Mouse (Mus musculus) MEL (cell line): ENCODE data around the gene Rps10. TPM values are rescaled to one million over a fixed set of nuclear protein-coding genes. Genes with fewer than 3 reads are reported as not detected.

Source experiments
- DNase-seq: peaks from one replicate; pipeline ENCODE4 v3.0.0; 2011; ENCODE audit warnings: low read depth, low spot score
- H3K27ac ChIP-seq: 2 replicates; pipeline ENCODE4 v1.5.1; 2012; ENCODE audit warnings: low read depth, mild to moderate bottlenecking, control low read depth, low read length, moderate library complexity; ENCODE audit not compliant: control insufficient read depth
- H3K27me3 ChIP-seq, 2 experiments: fragments of 150-350 bp in 1 of 2; sonication (generic) in 1 of 2; 2 replicates each; pipeline ENCODE4 v1.6.1; 2012; ENCODE audit warnings: low read length in 2 of 2, mild to moderate bottlenecking in 2 of 2, improper control_type of control experiment in 1 of 2, moderate library complexity in 1 of 2; ENCODE audit not compliant: insufficient read depth in 2 of 2, control insufficient read depth in 1 of 2
- H3K36me3 ChIP-seq, 2 experiments: 2 replicates each; pipeline ENCODE4 v1.6.1; 2012 to 2014; ENCODE audit warnings: low read length in 2 of 2, improper control_type of control experiment in 1 of 2, inconsistent platforms in 1 of 2, mild to moderate bottlenecking in 1 of 2; ENCODE audit not compliant: insufficient read depth in 2 of 2, control insufficient read depth in 1 of 2
- H3K4me1 ChIP-seq, 2 experiments: fragments of 150-350 bp in 1 of 2; sonication (generic) in 1 of 2; 2 replicates each; pipeline ENCODE4 v1.6.1; 2012; ENCODE audit warnings: low read length in 2 of 2, improper control_type of control experiment in 1 of 2, mild to moderate bottlenecking in 1 of 2; ENCODE audit not compliant: insufficient read depth in 2 of 2, control insufficient read depth in 1 of 2
- H3K4me3 ChIP-seq, 2 experiments: fragments of 150-350 bp in 1 of 2; sonication (generic) in 1 of 2; 2 replicates each; pipeline ENCODE4 v1.5.1; 2012; ENCODE audit warnings: low read depth in 2 of 2, low read length in 2 of 2, mild to moderate bottlenecking in 2 of 2, moderate library complexity in 2 of 2, control low read depth in 1 of 2, improper control_type of control experiment in 1 of 2; ENCODE audit not compliant: control insufficient read depth in 1 of 2, insufficient read depth in 1 of 2
- H3K79me2 ChIP-seq: 2 replicates; pipeline ENCODE4 v1.6.1; 2012; ENCODE audit warnings: mild to moderate bottlenecking, low read length, moderate library complexity; ENCODE audit not compliant: control insufficient read depth, poor library complexity, insufficient read depth
- H3K9ac ChIP-seq: 2 replicates; pipeline ENCODE4 v1.6.1; 2012; ENCODE audit warnings: low read depth, mild to moderate bottlenecking, control low read depth, low read length, moderate library complexity; ENCODE audit not compliant: control insufficient read depth, poor library complexity, severe bottlenecking
- H3K9me3 ChIP-seq: fragments of 150-350 bp; sonication (generic); replicated peaks from 2 replicates; pipeline ENCODE4 v1.6.1; 2012; ENCODE audit warnings: mild to moderate bottlenecking, low read length, improper control_type of control experiment, moderate library complexity; ENCODE audit not compliant: insufficient read depth
- CHD2 ChIP-seq: IDR thresholded peaks from 2 replicates; pipeline ENCODE4 v1.6.1; 2011; ENCODE audit warnings: low read length, improper control_type of control experiment
- CTCF ChIP-seq, 3 experiments: IDR thresholded peaks in 2 of 3; conservative IDR thresholded peaks in 1 of 3; 2 replicates each; pipeline ENCODE4 v1.5.1; 2011 to 2012; ENCODE audit warnings: low read length in 3 of 3, low read depth in 2 of 3, mild to moderate bottlenecking in 2 of 3, improper control_type of control experiment in 1 of 3, inconsistent platforms in 1 of 3, mixed read lengths in 1 of 3, moderate library complexity in 1 of 3; ENCODE audit not compliant: control insufficient read depth in 1 of 3, insufficient read depth in 1 of 3, poor library complexity in 1 of 3, severe bottlenecking in 1 of 3
- E2F4 ChIP-seq: IDR thresholded peaks from 2 replicates; pipeline ENCODE4 v1.6.1; 2011; ENCODE audit warnings: low read depth, low read length, improper control_type of control experiment, borderline replicate concordance
- EP300 ChIP-seq, 2 experiments: IDR thresholded peaks; 2 replicates each; pipeline ENCODE4 v1.6.1; 2011; ENCODE audit warnings: improper control_type of control experiment in 2 of 2, low read length in 2 of 2, low read depth in 1 of 2, mild to moderate bottlenecking in 1 of 2
- ETS1 ChIP-seq: IDR thresholded peaks from 2 replicates; pipeline ENCODE4 v1.6.1; 2012; ENCODE audit warnings: low read depth, mild to moderate bottlenecking, inconsistent platforms, low read length, improper control_type of control experiment, moderate library complexity
- GABPA ChIP-seq: IDR thresholded peaks from 2 replicates; pipeline ENCODE4 v1.6.1; 2012; ENCODE audit warnings: low read depth, mild to moderate bottlenecking, inconsistent platforms, low read length, improper control_type of control experiment, moderate library complexity
- GATA1 ChIP-seq: IDR thresholded peaks from 2 replicates; pipeline ENCODE4 v1.6.1; 2011; ENCODE audit warnings: low read depth, low read length, improper control_type of control experiment
- HCFC1 ChIP-seq: IDR thresholded peaks from 2 replicates; pipeline ENCODE4 v1.6.1; 2012; ENCODE audit warnings: low read depth, mild to moderate bottlenecking, inconsistent platforms, low read length, improper control_type of control experiment, moderate library complexity
- JUND ChIP-seq: IDR thresholded peaks from 2 replicates; pipeline ENCODE4 v1.6.1; 2011; ENCODE audit warnings: low read depth, mild to moderate bottlenecking, improper control_type of control experiment, low read length
- KAT2A ChIP-seq: conservative IDR thresholded peaks from 2 replicates; pipeline ENCODE4 v1.6.1; 2012; ENCODE audit warnings: low read depth, low read length, improper control_type of control experiment, inconsistent platforms
- MAZ ChIP-seq: IDR thresholded peaks from 2 replicates; pipeline ENCODE4 v1.6.1; 2012; ENCODE audit warnings: low read depth, mild to moderate bottlenecking, inconsistent platforms, low read length, improper control_type of control experiment
- MXI1 ChIP-seq: IDR thresholded peaks from 2 replicates; pipeline ENCODE4 v1.6.1; 2011; ENCODE audit warnings: mild to moderate bottlenecking, low read depth, low read length, improper control_type of control experiment
- MYB ChIP-seq: IDR thresholded peaks from 2 replicates; pipeline ENCODE4 v1.6.1; 2011; ENCODE audit warnings: mild to moderate bottlenecking, low read depth, low read length, improper control_type of control experiment
- NELFE ChIP-seq: IDR thresholded peaks from 2 replicates; pipeline ENCODE4 v1.6.1; 2011; ENCODE audit warnings: low read depth, low read length, improper control_type of control experiment
- NRF1 ChIP-seq: IDR thresholded peaks from 2 replicates; pipeline ENCODE4 v1.6.1; 2014; ENCODE audit warnings: low read depth, mild to moderate bottlenecking, inconsistent platforms, low read length, improper control_type of control experiment, moderate library complexity; ENCODE audit not compliant: poor library complexity, insufficient read depth, severe bottlenecking
- POLR2AphosphoS2 ChIP-seq: IDR thresholded peaks from 2 replicates; pipeline ENCODE4 v1.6.1; 2011; ENCODE audit warnings: low read length, improper control_type of control experiment
- RAD21 ChIP-seq: IDR thresholded peaks from 2 replicates; pipeline ENCODE4 v1.6.1; 2011; ENCODE audit warnings: mild to moderate bottlenecking, low read depth, low read length, improper control_type of control experiment
- SIN3A ChIP-seq: IDR thresholded peaks from 2 replicates; pipeline ENCODE4 v1.6.1; 2012; ENCODE audit warnings: low read length, improper control_type of control experiment, inconsistent platforms
- SMC3 ChIP-seq: IDR thresholded peaks from 2 replicates; pipeline ENCODE4 v1.6.1; 2011; ENCODE audit warnings: low read depth, low read length, improper control_type of control experiment
- TAL1 ChIP-seq: IDR thresholded peaks from 2 replicates; pipeline ENCODE4 v1.6.1; 2012; ENCODE audit warnings: mild to moderate bottlenecking, inconsistent platforms, low read length, moderate library complexity, mixed read lengths
- TBP ChIP-seq: IDR thresholded peaks from 2 replicates; pipeline ENCODE4 v1.8.0; 2011; ENCODE audit warnings: low read depth, low read length, improper control_type of control experiment
- TCF12 ChIP-seq: IDR thresholded peaks from 2 replicates; pipeline ENCODE4 v1.6.1; 2014; ENCODE audit warnings: low read depth, mild to moderate bottlenecking, inconsistent platforms, low read length, improper control_type of control experiment, moderate library complexity
- USF1 ChIP-seq: IDR thresholded peaks from 2 replicates; pipeline ENCODE4 v1.6.1; 2014; ENCODE audit warnings: low read depth, mild to moderate bottlenecking, inconsistent platforms, low read length, improper control_type of control experiment, moderate library complexity
- USF2 ChIP-seq, 2 experiments: IDR thresholded peaks; 2 replicates each; pipeline ENCODE4 v1.6.1; 2011 to 2012; ENCODE audit warnings: improper control_type of control experiment in 2 of 2, low read length in 2 of 2, borderline replicate concordance in 1 of 2, inconsistent platforms in 1 of 2, low read depth in 1 of 2, mild to moderate bottlenecking in 1 of 2; ENCODE audit not compliant: insufficient read depth in 1 of 2
- ZC3H11A ChIP-seq: IDR thresholded peaks from 2 replicates; pipeline ENCODE4 v1.6.1; 2012; ENCODE audit warnings: low read depth, mild to moderate bottlenecking, inconsistent platforms, low read length, improper control_type of control experiment
- ZKSCAN1 ChIP-seq: IDR thresholded peaks from 2 replicates; pipeline ENCODE4 v1.6.1; 2012; ENCODE audit warnings: low read depth, mild to moderate bottlenecking, inconsistent platforms, low read length, improper control_type of control experiment, moderate library complexity
- ZMIZ1 ChIP-seq: IDR thresholded peaks from 2 replicates; pipeline ENCODE4 v1.6.1; 2012; ENCODE audit warnings: low read depth, mild to moderate bottlenecking, inconsistent platforms, low read length, improper control_type of control experiment, moderate library complexity
- ZNF384 ChIP-seq: IDR thresholded peaks from 2 replicates; pipeline ENCODE4 v1.6.1; 2012; ENCODE audit warnings: low read depth, mild to moderate bottlenecking, inconsistent platforms, low read length, improper control_type of control experiment
- polyA plus RNA-seq, 2 experiments: library from polyadenylated mRNA; stranded (reverse) in 1 of 2; unstranded in 1 of 2; fragments of >175 nt in 1 of 2; fragments of >200 nt in 1 of 2; gene quantifications; 2 replicates each; pipeline versions ENCODE4 v1.2.1 to v1.2.4; 2012; ENCODE audit warnings: low replicate concordance in 2 of 2, low read depth in 1 of 2; ENCODE audit not compliant: insufficient read length in 2 of 2, insufficient read depth in 1 of 2, missing spikeins in 1 of 2
- total RNA-seq: library from RNA; depleted of rRNA; stranded (reverse); fragments of 300-350 nt; gene quantifications from 2 replicates; pipeline ENCODE4 v1.2.3, GENCODE M21; 2012

Gene Rps10
- total and polyA plus RNA-seq, 3 experiments = 3,057 to 3,899 (median 3,166) TPM

GRCm38 (mm10) chr17:27652046-27652790 is 15.7 kb upstream of the Rps10 start:
- no peaks in the 10 kb centered on the region for H3K79me2 ChIP-seq
- DNase-seq = no peak
- H3K27ac ChIP-seq = no peak overlapping the region
- no peak overlapping the region for H3K4me3 ChIP-seq
- no peak for TF ChIP-seq NELFE
- TF ChIP-seq MXI1 = no peak
- TF ChIP-seq CTCF (IDR thresholded peaks at IDR 0.05 in 2 of 3, conservative IDR thresholded peaks at IDR 0.05 in 1 of 3; ENCODE audit: control insufficient read depth in 1 of 3, insufficient read depth in 1 of 3, low read depth in 2 of 3, low read length in 3 of 3, poor library complexity in 1 of 3, severe bottlenecking in 1 of 3) = peak in 1 of 3 experiments; percentile 5; a peak in 1 of 6 replicates
- no peak for TF ChIP-seq TBP
- TF ChIP-seq CHD2 = no peak
- no peaks in the 10 kb centered on the region for H3K27me3 ChIP-seq
- H3K9ac ChIP-seq = no peak overlapping the region
- H3K4me1 ChIP-seq = peaks cover 0 to 26% of the 10 kb centered on the region in 2 experiments; a peak in 2 of 4 replicates
- H3K9me3 ChIP-seq = no peaks in the 10 kb centered on the region
- H3K36me3 ChIP-seq = peaks cover 0 to 9% of the 10 kb centered on the region in 2 experiments; a peak in 2 of 4 replicates

GRCm38 (mm10) chr17:27650586-27650985 is 14.1 kb upstream of the Rps10 start:
- Histone ChIP-seq H3K27me3 (no peaks in the 10 kb centered on the region), H3K4me1 (peaks cover 0 to 15% of the 10 kb centered on the region in 2 experiments; a peak in 2 of 4 replicates)

GRCm38 (mm10) chr17:27650160-27650559 is 13.7 kb upstream of the Rps10 start:
- Histone ChIP-seq H3K36me3 (peaks cover 0 to 6% of the 10 kb centered on the region in 2 experiments; a peak in 2 of 4 replicates), H3K79me2 (no peaks in the 10 kb centered on the region), H3K4me3 (no peak overlapping the region), H3K27ac (no peak overlapping the region), H3K27me3 (no peaks in the 10 kb centered on the region), H3K9me3 (no peaks in the 10 kb centered on the region), H3K4me1 (peaks cover 0 to 14% of the 10 kb centered on the region in 2 experiments; a peak in 2 of 4 replicates), H3K9ac (no peak overlapping the region)
- peak; percentile 87 for DNase-seq
- TF ChIP-seq ZMIZ1 (no peak), ZKSCAN1 (no peak), TCF12 (no peak), SMC3 (peak; percentile 85), MXI1 (no peak), TAL1 (no peak), RAD21 (peak; percentile 88), ETS1 (no peak), SIN3A (0 out of 2 replicates have a peak, but pooled peaks have one; percentile 24), USF1 (no peak), CTCF (IDR thresholded peaks at IDR 0.05 in 2 of 3, conservative IDR thresholded peaks at IDR 0.05 in 1 of 3; ENCODE audit: control insufficient read depth in 1 of 3, insufficient read depth in 1 of 3, low read depth in 2 of 3, low read length in 3 of 3, poor library complexity in 1 of 3, severe bottlenecking in 1 of 3) (peak; percentile 86 to 91 (median 89)), ZNF384 (peak; percentile 78), GABPA (no peak), TBP (no peak), MAZ (no peak)

More at GRCm38 (mm10) chr17:27650586-27650985, 14.1 kb upstream of the Rps10 start:
- DNase-seq = no peak
- Histone ChIP-seq H3K27ac (no peak overlapping the region), H3K4me3 (no peak overlapping the region), H3K79me2 (no peaks in the 10 kb centered on the region), H3K36me3 (peaks cover 0 to 6% of the 10 kb centered on the region in 2 experiments; a peak in 2 of 4 replicates), H3K9ac (no peak overlapping the region), H3K9me3 (no peaks in the 10 kb centered on the region)
- TF ChIP-seq KAT2A (no peak), USF2 (IDR thresholded peaks at IDR 0.05; ENCODE audit: borderline replicate concordance in 1 of 2, insufficient read depth in 1 of 2, low read depth in 1 of 2, low read length in 2 of 2) (no peak), RAD21 (no peak), CTCF (IDR thresholded peaks at IDR 0.05 in 2 of 3, conservative IDR thresholded peaks at IDR 0.05 in 1 of 3; ENCODE audit: control insufficient read depth in 1 of 3, insufficient read depth in 1 of 3, low read depth in 2 of 3, low read length in 3 of 3, poor library complexity in 1 of 3, severe bottlenecking in 1 of 3) (no peak), GABPA (no peak), USF1 (no peak), POLR2AphosphoS2 (no peak), TBP (no peak), JUND (no peak), NRF1 (no peak), MYB (no peak), HCFC1 (no peak), ZNF384 (no peak), NELFE (no peak), EP300 (IDR thresholded peaks at IDR 0.05; ENCODE audit: low read depth in 1 of 2, low read length in 2 of 2) (no peak), ZC3H11A (no peak), E2F4 (no peak), ZKSCAN1 (no peak), CHD2 (no peak), GATA1 (no peak)
- TF ChIP-seq, all 39 proteins: peak for 0
